In the genomic region with DNA sequence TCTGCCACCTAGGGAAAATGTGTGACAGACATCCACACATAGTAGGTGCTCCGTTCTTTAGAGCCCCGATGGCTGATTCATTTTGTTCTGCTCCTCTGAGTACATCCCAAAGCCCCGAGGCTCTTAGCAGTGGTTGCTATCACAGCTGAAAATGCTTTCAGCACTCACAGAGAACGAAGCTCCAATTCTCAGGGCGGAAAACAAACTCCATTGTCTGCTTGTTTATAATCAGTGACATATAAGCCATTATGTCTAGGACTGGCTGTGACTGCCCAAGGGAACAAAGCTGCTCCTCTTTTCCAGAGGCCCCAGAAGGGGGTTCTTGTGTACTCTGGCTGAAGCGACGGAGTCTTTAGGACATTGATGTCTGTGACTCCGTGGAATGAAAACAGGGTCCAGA, we compare ENCODE assay signal across 19 mouse cellular contexts. TPM values are rescaled to one million over a fixed set of nuclear protein-coding genes. Genes with fewer than 3 reads are reported as not detected.
DNase-seq lines count a peak whose midpoint lies in the region; TF ChIP-seq lines count a peak whose summit lies in the region.
"Had no signal": no experiment of that assay in that cellular context is flagged by ENCODE, and none has a peak within 500 bp of the region (broad histone marks: within the 10 kb centered on the region; RNA-seq: fewer than 3 reads in every experiment).

No protein-coding gene starts in this region.

- WGBS in thymus, adult 2 months = 78% methylated on average over 8 of the region's 8 CpGs

- no peak overlapping the region for H3K4me3 ChIP-seq in layer of hippocampus, adult 2 months
- no peak overlapping the region for H3K4me3 ChIP-seq in thymus, adult 2 months (ENCODE audit: control insufficient read depth, insufficient read depth, low read length)
- H3K4me3 ChIP-seq: embryonic facial prominence, embryonic 12.5 days; forebrain, embryonic 12.5 days; heart, embryonic 10.5 days; limb, embryonic 13.5 days; stomach, embryonic 15.5 days had no signal

- no peaks in the 10 kb centered on the region for H3K27me3 ChIP-seq in thymus, adult 2 months (ENCODE audit: control insufficient read depth, insufficient read depth, low read length)
- H3K27me3 ChIP-seq: embryonic facial prominence, embryonic 12.5 days; forebrain, embryonic 12.5 days; limb, embryonic 13.5 days; stomach, embryonic 15.5 days had no signal

- no peaks in the 10 kb centered on the region for H3K4me1 ChIP-seq in thymus, adult 2 months (replicated peaks; ENCODE audit: control insufficient read depth, insufficient read depth, low read length)
- H3K4me1 ChIP-seq: heart, embryonic 10.5 days; stomach, embryonic 15.5 days had no signal

- no peaks in the 10 kb centered on the region for H3K36me3 ChIP-seq in thymus, adult 2 months (ENCODE audit: control insufficient read depth, insufficient read depth, low read length)
- H3K36me3 ChIP-seq: embryonic facial prominence, embryonic 12.5 days; forebrain, embryonic 12.5 days; heart, embryonic 10.5 days; limb, embryonic 13.5 days; stomach, embryonic 15.5 days had no signal

- TF ChIP-seq POLR2A in thymus, adult 2 months (IDR thresholded peaks at IDR 0.05; ENCODE audit: control insufficient read depth, extremely low read depth, insufficient read depth, low read length, poor library complexity) = no peak

- no peak for TF ChIP-seq CTCF in layer of hippocampus, adult 2 months (conservative IDR thresholded peaks at IDR 0.05)
- no peak for TF ChIP-seq CTCF in thymus, adult 2 months (IDR thresholded peaks at IDR 0.05; ENCODE audit: borderline replicate concordance, control insufficient read depth, extremely low read depth, insufficient read depth, low read length, poor library complexity)

- intact Hi-C loops in gastrocnemius, postnatal 14 days (cut with DNase I; ENCODE audit: low total_unique reads) = no loop called here

- H3K27ac ChIP-seq in layer of hippocampus, adult 2 months = peak overlapping the region; percentile 78
- H3K27ac ChIP-seq in thymus, adult 2 months (ENCODE audit: control insufficient read depth, insufficient read depth, low read length) = no peak overlapping the region
- H3K27ac ChIP-seq: embryonic facial prominence, embryonic 12.5 days; forebrain, embryonic 12.5 days; heart, embryonic 10.5 days; limb, embryonic 13.5 days; macrophage; stomach, embryonic 15.5 days had no signal

- DNase-seq in cerebellum, adult 9-10 months = peak; percentile 17
- DNase-seq in cerebellum, adult 18-20 months = no peak
- peak; percentile 12 to 13 for DNase-seq in layer of hippocampus, adult 2 months (ENCODE audit: low spot score in 2 of 2)
- DNase-seq in layer of hippocampus, postnatal 10 days (ENCODE audit: low spot score in 2 of 2) = no peak
- peak; percentile 43 for DNase-seq in right cerebral cortex, adult 18-20 months
- DNase-seq in right cerebral cortex, postnatal 14 days = no peak
- no peak for DNase-seq in thymus, adult 2 months
- no peak for DNase-seq in gastrocnemius, postnatal 14 days
- DNase-seq: cerebellum, adult 11-12 months; heart, postnatal 36 days; kidney, postnatal 25 days; liver, postnatal 0 days had no signal

RNA-seq across cellular contexts. Expression of a gene that starts 24.9 kb away (rescaled TPM):
- 1 to 10 TPM; 5.0 to 6.1 TPM for total RNA-seq in layer of hippocampus, adult 2 months (2021)
- 1 to 10 TPM; 2.2 to 3.4 TPM for total RNA-seq in layer of hippocampus, postnatal 10 days (2021)
- polyA plus RNA-seq in thymus, adult 2 months (2012; rRNA removed) = 0.19 and 0.54 TPM in 2 replicates
- not detected for total RNA-seq in gastrocnemius, postnatal 14 days (2021)
- total RNA-seq: monocyte, adult 5-6 weeks had no signal
- polyA plus RNA-seq: liver, postnatal 0 days; macrophage had no signal

RNA-seq across cellular contexts. Expression of a gene that starts 25.9 kb away (rescaled TPM):
- total RNA-seq in layer of hippocampus, adult 2 months (2021) = 10 to 100 TPM; 61.2 to 66.7 TPM
- 10 to 100 TPM; 48.0 to 52.6 TPM for total RNA-seq in layer of hippocampus, postnatal 10 days (2021)
- polyA plus RNA-seq in thymus, adult 2 months (2012; rRNA removed) = 0.46 and 0.62 TPM in 2 replicates
- total RNA-seq in gastrocnemius, postnatal 14 days (2021) = 1 to 10 TPM; 9.2 to 9.7 TPM

Comparison
In these comparisons a context has a peak if more than half of its experiments do, and no peak if none do; other contexts are left out.
1. DNase-seq: peak in cerebellum, adult 9-10 months (single experiment), layer of hippocampus, adult 2 months (2 of 2) and right cerebral cortex, adult 18-20 months (single experiment); none in cerebellum, adult 18-20 months (0 of 2), layer of hippocampus, postnatal 10 days (0 of 2), right cerebral cortex, postnatal 14 days (single experiment), thymus, adult 2 months (single experiment) and gastrocnemius, postnatal 14 days (single experiment).
2. RNA of a gene that starts 25.9 kb away (total RNA-seq): 61.2 to 66.7 TPM in layer of hippocampus, adult 2 months and 48.0 to 52.6 TPM in layer of hippocampus, postnatal 10 days; 9.2 to 9.7 TPM in gastrocnemius, postnatal 14 days; every median in the first group is over 4 times any median in the second.